Mouse (Mus musculus): ENCODE measurements around the gene Vac14. TPM values are rescaled to one million over a fixed set of nuclear protein-coding genes. Genes with fewer than 3 reads are reported as not detected.
A peak's percentile ranks its signal among the peaks of the same experiment; 100 is the strongest.

Vac14 gene
- polyA plus RNA-seq, 2 experiments = 19.1 to 24.8 TPM

- peaks cover 17% of the 10 kb centered on the region; the same call in 1 of the 2 replicates for H3K36me3 ChIP-seq (ENCODE audit: control insufficient read depth, insufficient read depth, low read length)
- WGBS = 91% methylated on average over 10 of the region's 10 CpGs
- no peak overlapping the region for H3K4me2 ChIP-seq (replicated peaks; ENCODE audit: low read depth, low read length, severe bottlenecking)
- DNase-seq (ENCODE audit: low spot score) = no peak
- ATAC-seq (ENCODE audit: low FRiP score, low read depth) = no peak
- no peak for TF ChIP-seq POLR2A (IDR thresholded peaks at IDR 0.05; ENCODE audit: borderline replicate concordance, extremely low read depth, insufficient read depth, insufficient read length)
- H3K9me3 ChIP-seq (ENCODE audit: control insufficient read depth, low read length) = no peaks in the 10 kb centered on the region
- H3K9ac ChIP-seq (ENCODE audit: low read depth, low read length, severe bottlenecking) = no peak overlapping the region
- no peaks in the 10 kb centered on the region for H3K4me1 ChIP-seq (ENCODE audit: control insufficient read depth, insufficient read depth, low read length)
- no peaks in the 10 kb centered on the region for H3K27me3 ChIP-seq (ENCODE audit: control insufficient read depth, insufficient read depth, low read length)
- no peak overlapping the region for H3K27ac ChIP-seq (replicated peaks; ENCODE audit: low read depth, low read length)
- H3K4me3 ChIP-seq (replicated peaks; ENCODE audit: low read length) = no peak overlapping the region
Measured at GRCm38 (mm10) chr8:110745162-110745561, 126.8 kb downstream of the Vac14 start.

GRCm38 (mm10) chr8:110746661-110747060 lies 128.3 kb downstream of the Vac14 start:
- WGBS = 60% methylated on average over 9 of the region's 9 CpGs
- H3K4me3 ChIP-seq (replicated peaks; ENCODE audit: low read length) = no peak overlapping the region
- TF ChIP-seq POLR2A (IDR thresholded peaks at IDR 0.05; ENCODE audit: borderline replicate concordance, extremely low read depth, insufficient read depth, insufficient read length) = no peak
- no peak overlapping the region for H3K9ac ChIP-seq (ENCODE audit: low read depth, low read length, severe bottlenecking)
- no peaks in the 10 kb centered on the region for H3K27me3 ChIP-seq (ENCODE audit: control insufficient read depth, insufficient read depth, low read length)
- DNase-seq (ENCODE audit: low spot score) (no peak), ATAC-seq (ENCODE audit: low FRiP score, low read depth) (no peak)
- no peaks in the 10 kb centered on the region for H3K9me3 ChIP-seq (ENCODE audit: control insufficient read depth, low read length)
- 0 out of 2 replicates have a peak, but pooled peaks cover 4% of the 10 kb centered on the region for H3K36me3 ChIP-seq (ENCODE audit: control insufficient read depth, insufficient read depth, low read length)
- H3K27ac ChIP-seq (replicated peaks; ENCODE audit: low read depth, low read length) = no peak overlapping the region
- H3K4me2 ChIP-seq (replicated peaks; ENCODE audit: low read depth, low read length, severe bottlenecking) = no peak overlapping the region
- H3K4me1 ChIP-seq (ENCODE audit: control insufficient read depth, insufficient read depth, low read length) = no peaks in the 10 kb centered on the region

- ATAC-seq (ENCODE audit: low FRiP score, low read depth) (no peak; the same call in 1 of the 2 replicates), DNase-seq (ENCODE audit: low spot score) (peak; percentile 87)
- WGBS = 58% methylated on average over 10 of the region's 10 CpGs
Measured at GRCm38 (mm10) chr8:110749500-110750170, 131.2 kb downstream of the Vac14 start.

GRCm38 (mm10) chr8:110750269-110750668 lies 131.9 kb downstream of the Vac14 start:
- DNase-seq (ENCODE audit: low spot score) = no peak
- peaks cover 2% of the 10 kb centered on the region; the same call in 1 of the 2 replicates for H3K4me1 ChIP-seq (ENCODE audit: control insufficient read depth, insufficient read depth, low read length)
- no peaks in the 10 kb centered on the region for H3K27me3 ChIP-seq (ENCODE audit: control insufficient read depth, insufficient read depth, low read length)
- no peak overlapping the region for H3K27ac ChIP-seq (replicated peaks; ENCODE audit: low read depth, low read length)
- WGBS = 46% methylated on average over 13 of the region's 13 CpGs
- H3K9me3 ChIP-seq (ENCODE audit: control insufficient read depth, low read length) = no peaks in the 10 kb centered on the region
- no peak for TF ChIP-seq POLR2A (IDR thresholded peaks at IDR 0.05; ENCODE audit: borderline replicate concordance, extremely low read depth, insufficient read depth, insufficient read length)
- no peak for ATAC-seq (ENCODE audit: low FRiP score, low read depth)
- no peak overlapping the region for H3K4me3 ChIP-seq (replicated peaks; ENCODE audit: low read length)
- no peak overlapping the region for H3K4me2 ChIP-seq (replicated peaks; ENCODE audit: low read depth, low read length, severe bottlenecking)
- no peaks in the 10 kb centered on the region for H3K36me3 ChIP-seq (ENCODE audit: control insufficient read depth, insufficient read depth, low read length)
- no peak overlapping the region for H3K9ac ChIP-seq (ENCODE audit: low read depth, low read length, severe bottlenecking)

More at GRCm38 (mm10) chr8:110749500-110750170, 131.2 kb downstream of the Vac14 start:
- no peak overlapping the region for H3K27ac ChIP-seq (replicated peaks; ENCODE audit: low read depth, low read length)
- H3K9ac ChIP-seq (ENCODE audit: low read depth, low read length, severe bottlenecking) = no peak overlapping the region
- no peak overlapping the region for H3K4me3 ChIP-seq (replicated peaks; ENCODE audit: low read length)
- no peak overlapping the region for H3K4me2 ChIP-seq (replicated peaks; ENCODE audit: low read depth, low read length, severe bottlenecking)
- TF ChIP-seq POLR2A (IDR thresholded peaks at IDR 0.05; ENCODE audit: borderline replicate concordance, extremely low read depth, insufficient read depth, insufficient read length) = no peak
- no peaks in the 10 kb centered on the region for H3K9me3 ChIP-seq (ENCODE audit: control insufficient read depth, low read length)
- H3K36me3 ChIP-seq (ENCODE audit: control insufficient read depth, insufficient read depth, low read length) = no peaks in the 10 kb centered on the region
- no peaks in the 10 kb centered on the region for H3K4me1 ChIP-seq (ENCODE audit: control insufficient read depth, insufficient read depth, low read length)
- H3K27me3 ChIP-seq (ENCODE audit: control insufficient read depth, insufficient read depth, low read length) = no peaks in the 10 kb centered on the region

GRCm38 (mm10) chr8:110751490-110751889 lies 133.1 kb downstream of the Vac14 start:
- no peak for ATAC-seq (ENCODE audit: low FRiP score, low read depth)

More at GRCm38 (mm10) chr8:110751490-110751889, 133.1 kb downstream of the Vac14 start:
- H3K4me1 ChIP-seq (ENCODE audit: control insufficient read depth, insufficient read depth, low read length) = peaks cover 2% of the 10 kb centered on the region; the same call in 1 of the 2 replicates
- H3K9ac ChIP-seq (ENCODE audit: low read depth, low read length, severe bottlenecking) = no peak overlapping the region
- H3K36me3 ChIP-seq (ENCODE audit: control insufficient read depth, insufficient read depth, low read length) = no peaks in the 10 kb centered on the region
- WGBS = 74% methylated on average over 5 of the region's 5 CpGs
- no peak overlapping the region for H3K27ac ChIP-seq (replicated peaks; ENCODE audit: low read depth, low read length)
- DNase-seq (ENCODE audit: low spot score) = no peak
- no peak overlapping the region for H3K4me2 ChIP-seq (replicated peaks; ENCODE audit: low read depth, low read length, severe bottlenecking)
- no peak for TF ChIP-seq POLR2A (IDR thresholded peaks at IDR 0.05; ENCODE audit: borderline replicate concordance, extremely low read depth, insufficient read depth, insufficient read length)
- no peaks in the 10 kb centered on the region for H3K9me3 ChIP-seq (ENCODE audit: control insufficient read depth, low read length)
- H3K4me3 ChIP-seq (replicated peaks; ENCODE audit: low read length) = no peak overlapping the region
- no peaks in the 10 kb centered on the region for H3K27me3 ChIP-seq (ENCODE audit: control insufficient read depth, insufficient read depth, low read length)
